Mouse (Mus musculus) testis, postnatal 14 days (tissue): ENCODE measurements around the gene Cryzl2.

ENCODE experiments used
- DNase-seq: peaks from one replicate; pipeline ENCODE4 v3.0.0; 2021; ENCODE audit warnings: low spot score

Cryzl2 gene

GRCm38 (mm10) chr1:157443723-157444561 lies 14.4 kb upstream of the Cryzl2 start:
- DNase-seq: no peak

GRCm38 (mm10) chr1:157444632-157445300 lies 13.6 kb upstream of the Cryzl2 start:
- DNase-seq: no peak

- no peak for DNase-seq
Measured at GRCm38 (mm10) chr1:157445398-157445910, 12.9 kb upstream of the Cryzl2 start.

GRCm38 (mm10) chr1:157446325-157446724 lies 12.1 kb upstream of the Cryzl2 start:
- DNase-seq: peak; percentile 20

- no peak for DNase-seq
Measured at GRCm38 (mm10) chr1:157447142-157447541, 11.2 kb upstream of the Cryzl2 start.

GRCm38 (mm10) chr1:157448164-157448804 lies 10.1 kb upstream of the Cryzl2 start:
- DNase-seq: no peak

GRCm38 (mm10) chr1:157448805-157449188 lies 9.6 kb upstream of the Cryzl2 start:
- DNase-seq: no peak

GRCm38 (mm10) chr1:157449532-157449931 lies 8.8 kb upstream of the Cryzl2 start:
- DNase-seq: no peak

GRCm38 (mm10) chr1:157449981-157450636 lies 8.3 kb upstream of the Cryzl2 start:
- no peak for DNase-seq

- DNase-seq: no peak
Measured at GRCm38 (mm10) chr1:157452284-157452683, 6.1 kb upstream of the Cryzl2 start.

GRCm38 (mm10) chr1:157452759-157453549 lies 5.4 kb upstream of the Cryzl2 start:
- DNase-seq: no peak

- no peak for DNase-seq
Measured at GRCm38 (mm10) chr1:157454876-157455275, 3.5 kb upstream of the Cryzl2 start.

GRCm38 (mm10) chr1:157457789-157458188 lies 588 bp upstream of the Cryzl2 start:
- no peak for DNase-seq

- no peak for DNase-seq
Measured at GRCm38 (mm10) chr1:157459904-157460303, 1.5 kb downstream of the Cryzl2 start.

GRCm38 (mm10) chr1:157461276-157461675 lies 2.9 kb downstream of the Cryzl2 start:
- DNase-seq: no peak

GRCm38 (mm10) chr1:157462336-157462735 lies 4.0 kb downstream of the Cryzl2 start:
- no peak for DNase-seq

- no peak for DNase-seq
Measured at GRCm38 (mm10) chr1:157465194-157465593, 6.8 kb downstream of the Cryzl2 start.

- no peak for DNase-seq
Measured at GRCm38 (mm10) chr1:157467866-157468265, 9.5 kb downstream of the Cryzl2 start.

- DNase-seq: no peak
Measured at GRCm38 (mm10) chr1:157470761-157471386, 12.5 kb downstream of the Cryzl2 start.

GRCm38 (mm10) chr1:157472716-157473115 lies 14.3 kb downstream of the Cryzl2 start:
- no peak for DNase-seq

- no peak for DNase-seq
Measured at GRCm38 (mm10) chr1:157474865-157475264, 16.5 kb downstream of the Cryzl2 start.
